Mouse (Mus musculus): ENCODE measurements around the gene Fezf2. TPM values are rescaled to one million over a fixed set of nuclear protein-coding genes. Genes with fewer than 3 reads are reported as not detected.

Fezf2 gene
- polyA plus RNA-seq, 1 experiment from 2014 or later: 1.2 TPM

DNA sequence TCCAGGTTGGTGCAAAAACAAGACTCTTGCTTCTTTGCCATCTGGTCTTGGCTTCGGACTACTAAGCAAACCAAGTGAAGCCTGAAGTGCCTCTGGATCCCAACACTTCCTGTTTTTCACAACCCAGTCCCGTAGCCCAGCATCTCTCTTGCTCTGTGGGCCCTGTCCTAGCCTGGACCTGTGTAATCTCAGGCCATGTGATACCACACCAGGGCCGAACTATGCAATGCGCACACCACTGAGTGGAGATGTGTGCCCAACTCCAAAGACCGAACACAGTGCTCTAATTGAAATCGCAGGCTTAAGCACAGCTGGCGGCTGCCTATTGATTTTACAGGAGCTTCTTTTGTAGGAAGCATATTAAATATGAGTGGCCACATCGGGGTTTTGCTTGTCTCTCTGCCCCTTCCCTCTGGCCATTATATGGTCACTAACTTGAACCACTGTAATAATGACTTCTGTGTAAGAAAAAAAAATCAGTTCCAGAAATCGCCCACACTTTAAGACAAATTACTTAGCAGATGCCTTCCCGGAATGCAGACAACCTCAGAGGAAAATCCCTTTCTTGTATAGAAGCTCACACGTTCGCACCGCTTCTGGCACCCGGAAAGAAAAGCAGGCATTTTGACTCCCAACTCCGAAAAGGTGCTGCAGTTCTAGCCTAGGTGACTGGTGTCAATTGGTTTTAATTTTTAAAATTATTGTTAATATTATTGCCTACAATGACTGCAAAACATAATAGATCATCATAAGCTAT, 1.5 kb upstream of the Fezf2 start:
- Histone ChIP-seq H3K4me1 (replicated peaks) (peaks cover 16% of the 10 kb centered on the region), H3K4me2 (no peak overlapping the region), H3K27me3 (peaks cover 94% of the 10 kb centered on the region), H3K4me3 (no peak overlapping the region), H3K9me3 (no peaks in the 10 kb centered on the region), H3K9ac (no peak overlapping the region), H3K36me3 (no peaks in the 10 kb centered on the region), H3K27ac (replicated peaks) (no peak overlapping the region)
- WGBS: 9% methylated on average over 15 of the region's 15 CpGs
- no peak for ATAC-seq (ENCODE audit: low FRiP score, low read depth)

DNA sequence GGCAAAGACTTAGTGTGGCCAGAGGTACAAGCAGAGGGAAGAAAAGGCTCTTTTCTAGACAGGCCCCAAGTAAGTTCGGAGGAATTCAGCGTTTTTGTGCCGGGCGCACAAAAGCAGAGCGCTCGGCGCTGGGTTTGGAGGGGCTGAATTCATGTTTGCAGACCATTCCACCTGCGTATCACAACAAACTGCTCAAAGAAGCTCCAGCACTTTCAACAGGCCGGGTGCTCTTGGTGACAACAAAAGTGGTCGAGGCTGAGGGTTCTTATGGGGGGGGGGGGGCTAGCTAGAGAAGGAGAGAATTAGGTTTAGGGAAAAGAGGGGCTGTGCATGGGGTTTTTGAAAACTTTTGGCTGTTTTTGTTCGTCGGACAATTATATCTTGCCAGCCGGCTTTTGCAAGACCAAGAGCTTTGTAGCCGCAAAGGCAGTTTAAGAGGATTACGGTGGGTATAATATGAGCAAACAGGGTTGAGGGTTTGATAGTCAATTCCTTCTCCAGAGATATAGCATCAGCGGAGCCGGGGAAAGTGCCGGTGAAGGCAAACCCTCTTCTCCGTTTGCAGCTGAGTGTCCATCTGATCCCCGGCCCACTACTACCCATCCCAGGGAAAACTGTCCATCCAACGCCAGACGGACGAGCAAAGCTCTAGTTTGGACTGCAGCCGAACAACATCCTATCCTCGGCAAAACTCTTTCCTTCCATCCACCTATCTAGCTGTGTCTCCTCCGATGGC, 956 bp downstream of the Fezf2 start:
- H3K4me3 ChIP-seq: no peak overlapping the region
- no peaks in the 10 kb centered on the region for H3K9me3 ChIP-seq
- peaks cover 18% of the 10 kb centered on the region for H3K4me1 ChIP-seq (replicated peaks)
- H3K36me3 ChIP-seq: no peaks in the 10 kb centered on the region
- WGBS: 1% methylated on average over 26 of the region's 26 CpGs
- H3K4me2 ChIP-seq: no peak overlapping the region
- H3K9ac ChIP-seq: no peak overlapping the region
- H3K27ac ChIP-seq (replicated peaks): no peak overlapping the region
- H3K27me3 ChIP-seq: peaks cover 87% of the 10 kb centered on the region
- no peak for ATAC-seq (ENCODE audit: low FRiP score, low read depth)

DNA sequence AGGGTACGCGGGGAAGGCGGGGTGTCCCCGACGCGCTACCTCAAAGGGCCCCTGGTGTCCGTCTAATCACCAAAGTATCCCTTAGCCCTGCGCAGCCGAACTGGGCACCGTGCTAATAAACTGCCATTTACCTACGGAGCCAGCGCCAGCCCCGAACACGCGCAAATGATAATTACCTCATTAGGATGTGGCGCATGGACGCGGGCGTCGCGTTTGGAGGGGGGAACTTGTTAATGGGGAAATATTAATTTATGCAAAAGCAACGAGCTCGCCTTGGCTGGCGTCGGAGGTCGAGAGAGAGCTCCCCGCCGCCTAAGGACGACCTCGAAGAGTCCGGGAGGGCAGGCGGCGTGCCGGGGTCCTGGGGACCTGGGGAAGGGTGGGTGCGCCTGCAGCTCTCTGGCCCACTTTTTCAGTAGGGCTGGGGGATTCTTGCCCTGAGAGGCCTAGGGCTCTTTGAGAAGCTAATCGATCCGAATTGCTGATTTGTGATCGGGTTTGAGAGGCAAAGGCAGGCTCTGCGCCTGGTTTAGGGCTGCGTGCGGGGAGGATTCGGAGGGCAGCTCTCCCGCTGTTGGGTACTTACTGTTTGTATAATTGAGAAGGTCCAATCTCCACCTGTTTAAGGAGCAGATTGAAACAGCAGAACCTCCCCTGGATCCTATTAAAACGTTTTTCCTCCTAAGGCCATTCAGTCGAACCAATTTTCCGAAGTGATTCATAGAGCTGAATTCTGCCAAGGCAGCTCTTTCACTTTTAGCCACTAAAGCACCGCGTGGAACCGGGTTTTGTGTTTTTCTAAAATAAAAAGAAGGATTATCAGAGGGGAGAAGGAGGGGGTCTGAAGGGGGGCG, 1.8 kb downstream of the Fezf2 start:
- Histone ChIP-seq H3K36me3 (no peaks in the 10 kb centered on the region), H3K4me2 (peak overlapping the region; percentile 12; the same call in 1 of the 2 replicates), H3K4me3 (peak overlapping the region; percentile 2), H3K9ac (no peak overlapping the region), H3K9me3 (no peaks in the 10 kb centered on the region), H3K27me3 (peaks cover 89% of the 10 kb centered on the region), H3K27ac (replicated peaks) (no peak overlapping the region), H3K4me1 (replicated peaks) (peaks cover 18% of the 10 kb centered on the region)
- WGBS: under 1% methylated on average over 50 of the region's 50 CpGs
- ATAC-seq (ENCODE audit: low FRiP score, low read depth): no peak

DNA sequence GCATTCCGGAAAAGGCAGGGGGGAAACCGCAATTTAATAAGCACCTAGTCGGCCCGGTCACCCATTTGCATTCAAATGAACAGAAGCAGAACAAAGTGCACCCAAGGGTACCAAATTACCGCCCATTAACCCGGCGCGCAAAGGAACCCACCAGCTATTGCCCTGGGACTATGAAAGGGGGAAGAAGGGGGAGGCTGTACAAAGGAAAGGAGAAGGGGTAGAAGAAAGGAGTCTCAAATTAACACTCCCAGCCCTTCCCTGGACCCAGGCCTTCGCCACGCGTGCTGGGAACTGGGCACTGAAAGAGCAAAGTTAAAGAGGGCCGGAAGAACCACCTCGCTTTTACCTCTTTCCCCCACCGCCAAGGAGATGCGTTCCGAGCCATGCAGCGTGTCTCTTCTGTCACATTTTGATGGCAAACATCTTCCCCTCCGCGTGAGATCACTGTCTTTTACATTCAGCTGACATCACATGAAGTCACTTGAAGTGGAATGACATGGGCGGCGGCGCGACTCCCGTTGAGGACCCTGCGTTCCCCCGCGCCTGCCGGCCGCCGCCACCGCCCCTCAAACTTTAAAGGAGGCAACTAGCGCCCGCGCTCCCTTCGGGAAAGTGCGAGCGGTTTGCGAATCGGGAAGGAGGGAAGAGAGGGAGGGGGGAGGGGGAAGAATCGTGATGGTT, 2.6 kb downstream of the Fezf2 start:
- ATAC-seq (ENCODE audit: low FRiP score, low read depth): no peak
- H3K27me3 ChIP-seq: peaks cover 84% of the 10 kb centered on the region
- H3K4me3 ChIP-seq: no peak overlapping the region
- no peak overlapping the region for H3K9ac ChIP-seq
- peak overlapping the region; percentile 12; the same call in 1 of the 2 replicates for H3K4me2 ChIP-seq
- H3K27ac ChIP-seq (replicated peaks): no peak overlapping the region
- under 1% methylated on average over 40 of the region's 40 CpGs for WGBS
- H3K4me1 ChIP-seq (replicated peaks): peaks cover 18% of the 10 kb centered on the region
- no peaks in the 10 kb centered on the region for H3K9me3 ChIP-seq
- H3K36me3 ChIP-seq: no peaks in the 10 kb centered on the region

DNA sequence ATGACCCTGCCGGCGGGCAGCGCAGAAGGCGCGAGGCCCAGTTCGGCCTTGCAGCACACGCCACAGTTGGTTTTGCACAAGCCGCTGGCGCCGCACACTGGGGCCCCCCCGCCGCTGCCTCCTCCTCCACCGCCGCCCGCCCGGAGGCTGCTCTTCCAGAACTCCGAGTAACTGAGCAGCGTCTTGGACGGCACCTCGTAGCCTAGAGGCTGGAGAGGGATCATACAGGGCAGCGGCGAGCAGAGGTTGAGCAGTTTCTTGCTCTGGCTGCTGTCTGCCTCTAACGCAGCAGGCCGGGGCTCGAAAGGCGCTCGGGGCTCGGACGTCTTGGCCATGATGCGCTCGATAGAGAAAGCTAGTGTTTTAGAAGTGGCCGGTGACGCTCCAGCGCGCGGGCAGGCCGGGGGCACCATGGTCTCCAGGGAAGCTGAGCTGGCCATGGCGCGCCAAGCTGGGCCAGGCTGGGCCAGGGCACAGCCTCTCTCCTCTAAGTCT, 3.2 kb downstream of the Fezf2 start:
- Histone ChIP-seq H3K4me3 (0 out of 2 replicates have a peak overlapping the region, but pooled peaks have one; percentile 5), H3K9ac (no peak overlapping the region), H3K4me1 (replicated peaks) (peaks cover 18% of the 10 kb centered on the region), H3K36me3 (no peaks in the 10 kb centered on the region), H3K4me2 (peak overlapping the region; percentile 21; the same call in 1 of the 2 replicates), H3K27ac (replicated peaks) (no peak overlapping the region), H3K9me3 (no peaks in the 10 kb centered on the region), H3K27me3 (peaks cover 85% of the 10 kb centered on the region)
- no peak for ATAC-seq (ENCODE audit: low FRiP score, low read depth)
- WGBS: under 1% methylated on average over 36 of the region's 39 CpGs

DNA sequence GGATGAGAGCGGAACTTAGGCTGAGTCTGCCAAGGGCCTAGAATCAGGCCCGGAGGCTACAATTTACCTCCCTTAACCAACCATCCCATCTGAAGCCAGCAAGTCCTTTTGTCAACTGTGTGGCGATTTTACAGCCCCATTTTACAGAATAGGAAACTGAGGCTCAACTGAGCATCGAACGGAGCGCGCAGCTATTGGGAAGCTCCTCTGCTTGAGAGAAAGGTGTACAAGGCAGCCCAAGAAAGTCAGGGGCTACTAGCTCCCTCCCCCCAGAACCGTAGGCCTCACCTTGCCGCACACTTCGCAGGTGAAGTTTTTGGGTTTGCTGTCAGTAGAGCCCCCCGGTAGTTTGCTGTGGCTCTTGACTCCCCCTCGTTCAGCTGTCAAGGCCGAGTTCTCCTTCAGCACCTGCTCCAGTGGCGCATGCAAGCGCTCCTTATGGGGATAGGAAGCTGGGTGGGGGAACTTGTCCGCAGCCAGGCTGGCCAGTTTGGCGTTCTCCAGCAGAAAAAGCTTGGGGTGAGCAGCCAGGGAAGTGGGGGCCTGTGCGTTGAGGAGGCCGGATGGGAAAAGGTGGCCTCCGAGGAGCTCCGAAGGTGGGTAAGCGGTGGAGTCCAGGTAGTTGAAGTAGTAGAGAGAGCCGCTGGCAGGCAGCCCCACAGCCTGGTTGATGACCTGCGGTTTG, 3.8 kb downstream of the Fezf2 start:
- 1% methylated on average over 23 of the region's 24 CpGs for WGBS
- 0 out of 2 replicates have a peak overlapping the region, but pooled peaks have one; percentile 5 for H3K4me3 ChIP-seq

DNA sequence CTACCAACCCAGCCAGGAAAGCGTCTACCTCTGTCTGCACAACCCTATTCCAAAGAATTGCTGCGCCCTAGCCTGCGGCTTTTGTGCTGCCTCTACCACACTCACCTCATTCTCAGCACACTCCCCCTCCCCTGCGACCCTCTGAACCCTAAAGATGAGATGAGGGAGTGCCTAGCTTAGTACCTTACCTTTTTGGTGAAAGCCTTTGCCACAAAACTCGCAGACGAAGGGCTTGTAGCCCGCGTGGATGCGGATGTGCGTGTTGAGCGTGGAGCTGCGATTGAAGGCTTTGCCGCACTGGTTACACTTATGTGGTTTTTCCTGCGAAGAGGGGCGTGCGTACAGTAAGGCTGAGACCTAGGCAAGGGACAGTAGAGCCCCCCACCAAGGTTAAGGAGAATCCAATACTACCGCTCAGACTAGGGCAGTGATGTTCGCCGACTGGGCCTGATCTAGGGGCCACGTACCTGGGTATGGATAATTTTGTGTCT, 4.5 kb downstream of the Fezf2 start:
- WGBS: 2% methylated on average over 20 of the region's 20 CpGs
- Histone ChIP-seq H3K9me3 (no peaks in the 10 kb centered on the region), H3K36me3 (no peaks in the 10 kb centered on the region), H3K4me1 (replicated peaks) (peaks cover 18% of the 10 kb centered on the region), H3K4me2 (no peak overlapping the region), H3K27me3 (peaks cover 81% of the 10 kb centered on the region), H3K27ac (replicated peaks) (no peak overlapping the region), H3K4me3 (no peak overlapping the region), H3K9ac (no peak overlapping the region)
- no peak for ATAC-seq (ENCODE audit: low FRiP score, low read depth)

More for the DNA sequence above, 3.8 kb downstream of the Fezf2 start:
- peak overlapping the region; percentile 21; the same call in 1 of the 2 replicates for H3K4me2 ChIP-seq
- H3K36me3 ChIP-seq: no peaks in the 10 kb centered on the region
- no peak overlapping the region for H3K27ac ChIP-seq (replicated peaks)
- no peak for ATAC-seq (ENCODE audit: low FRiP score, low read depth)
- H3K9me3 ChIP-seq: no peaks in the 10 kb centered on the region
- no peak overlapping the region for H3K9ac ChIP-seq
- peaks cover 18% of the 10 kb centered on the region for H3K4me1 ChIP-seq (replicated peaks)
- H3K27me3 ChIP-seq: peaks cover 84% of the 10 kb centered on the region

DNA sequence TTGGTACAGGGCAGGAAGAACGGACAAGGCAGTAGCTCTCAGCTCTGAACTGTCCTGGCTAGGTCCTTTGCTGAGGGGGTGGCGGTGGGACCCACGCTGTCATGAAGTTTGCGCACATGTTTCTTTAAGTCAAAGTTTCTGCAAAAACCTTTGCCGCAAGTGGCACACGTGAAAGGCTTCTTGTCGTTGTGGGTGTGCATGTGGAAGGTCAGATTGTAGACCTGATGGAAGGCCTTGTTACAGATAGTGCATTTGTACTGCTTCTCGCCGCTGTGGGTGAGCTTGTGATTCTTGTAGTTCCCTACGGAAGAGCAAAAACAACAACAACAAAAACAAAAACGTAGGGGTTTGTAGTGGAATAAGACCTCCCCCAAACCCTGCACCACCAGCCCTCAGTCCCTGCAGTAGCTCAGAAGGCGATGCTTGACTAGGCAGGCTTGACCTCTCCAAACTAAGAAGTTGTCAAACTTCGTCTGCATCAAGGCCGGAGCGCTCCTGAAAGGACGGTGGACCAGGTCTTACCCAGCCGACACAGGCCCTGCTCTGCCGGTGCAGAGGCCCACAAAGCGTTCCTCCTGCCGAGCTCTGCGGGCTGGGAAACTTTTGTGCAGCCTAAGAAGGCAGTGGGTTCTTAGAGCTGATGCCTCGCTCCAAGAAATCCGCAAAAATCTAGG, 5.4 kb downstream of the Fezf2 start:
- H3K27me3 ChIP-seq: peaks cover 80% of the 10 kb centered on the region
- 2% methylated on average over 23 of the region's 23 CpGs for WGBS
- H3K9ac ChIP-seq: no peak overlapping the region
- no peak overlapping the region for H3K4me2 ChIP-seq
- no peak overlapping the region for H3K27ac ChIP-seq (replicated peaks)
- H3K36me3 ChIP-seq: no peaks in the 10 kb centered on the region
- no peaks in the 10 kb centered on the region for H3K9me3 ChIP-seq
- peaks cover 24% of the 10 kb centered on the region for H3K4me1 ChIP-seq (replicated peaks)
- H3K4me3 ChIP-seq: no peak overlapping the region
- no peak for ATAC-seq (ENCODE audit: low FRiP score, low read depth)

DNA sequence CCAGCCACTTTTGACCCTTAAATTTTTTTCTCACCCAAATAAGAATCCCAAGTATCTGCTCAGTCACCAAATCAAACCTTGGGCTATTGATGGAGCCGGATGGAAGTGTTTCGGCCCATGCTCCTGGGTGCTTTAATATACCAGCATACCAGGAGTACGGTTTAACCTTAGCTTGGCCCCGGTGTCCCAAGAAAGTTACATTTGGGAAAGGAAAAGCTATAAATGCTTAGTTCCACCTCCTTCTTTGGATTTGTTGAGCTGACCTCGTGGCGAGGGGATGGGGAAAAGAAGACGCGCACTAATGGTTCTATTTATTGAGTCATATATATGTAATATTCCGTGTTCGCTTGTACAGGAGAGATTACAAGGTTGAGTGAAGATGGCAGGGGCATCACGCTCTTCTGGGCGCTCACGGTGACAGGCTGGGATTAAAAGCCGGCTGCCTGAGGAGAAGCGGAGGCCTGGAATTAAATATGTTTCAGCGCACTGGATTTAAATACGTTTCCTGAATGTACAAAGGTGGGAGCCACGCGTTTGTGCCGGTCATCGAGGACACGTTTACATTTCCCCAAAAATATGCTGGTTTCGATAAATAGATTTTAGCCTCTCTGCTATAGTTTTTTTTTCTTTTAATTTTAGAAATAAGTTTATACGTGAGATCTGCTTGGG, 6.1 kb downstream of the Fezf2 start:
- 2% methylated on average over 24 of the region's 24 CpGs for whole genome bisulfite sequencing
- no peaks in the 10 kb centered on the region for H3K36me3 ChIP-seq
- H3K4me2 ChIP-seq: no peak overlapping the region
- no peak for ATAC-seq (ENCODE audit: low FRiP score, low read depth)
- H3K4me3 ChIP-seq: no peak overlapping the region
- no peaks in the 10 kb centered on the region for H3K9me3 ChIP-seq
- no peak overlapping the region for H3K27ac ChIP-seq (replicated peaks)
- H3K4me1 ChIP-seq (replicated peaks): peaks cover 24% of the 10 kb centered on the region
- H3K27me3 ChIP-seq: peaks cover 80% of the 10 kb centered on the region
- H3K9ac ChIP-seq: no peak overlapping the region

Measured in hindbrain, embryonic 15.5 days (tissue).